Mouse (Mus musculus): ENCODE measurements around the gene Mttp. TPM values are rescaled to one million over a fixed set of nuclear protein-coding genes. Genes with fewer than 3 reads are reported as not detected.

Mttp gene
- polyA plus RNA-seq, 1 experiment: 3.2 TPM

- H3K4me1 ChIP-seq (ENCODE audit: control insufficient read depth, insufficient read depth, insufficient read length, low read length): peaks cover 2% of the 10 kb centered on the region; the same call in 1 of the 2 replicates
- H3K4me3 ChIP-seq (ENCODE audit: insufficient read depth, low read depth, low read length): peak overlapping the region; percentile 21; the same call in 1 of the 2 replicates
- peak overlapping the region; percentile 54 for H3K27ac ChIP-seq (replicated peaks; ENCODE audit: low read depth, low read length)
These were observed 26.4 kb downstream of the Mttp start for GRCm38 (mm10) chr3:138118392-138118791.

GRCm38 (mm10) chr3:138116871-138117270 lies 27.9 kb downstream of the Mttp start:
- Histone ChIP-seq H3K27ac (replicated peaks; ENCODE audit: low read depth, low read length) (no peak overlapping the region), H3K4me3 (ENCODE audit: insufficient read depth, low read depth, low read length) (no peak overlapping the region)

GRCm38 (mm10) chr3:138114106-138114505 lies 30.7 kb downstream of the Mttp start:
- peaks cover 2% of the 10 kb centered on the region; the same call in 1 of the 2 replicates for H3K4me1 ChIP-seq (ENCODE audit: control insufficient read depth, insufficient read depth, insufficient read length, low read length)
- no peak overlapping the region for H3K4me3 ChIP-seq (ENCODE audit: insufficient read depth, low read depth, low read length)
- no peak overlapping the region for H3K27ac ChIP-seq (replicated peaks; ENCODE audit: low read depth, low read length)

More at GRCm38 (mm10) chr3:138116871-138117270, 27.9 kb downstream of the Mttp start:
- peaks cover 2% of the 10 kb centered on the region; the same call in 1 of the 2 replicates for H3K4me1 ChIP-seq (ENCODE audit: control insufficient read depth, insufficient read depth, insufficient read length, low read length)

GRCm38 (mm10) chr3:138110910-138111782 lies 33.6 kb downstream of the Mttp start:
- H3K27ac ChIP-seq (replicated peaks; ENCODE audit: low read depth, low read length): no peak overlapping the region
- no peak overlapping the region for H3K4me3 ChIP-seq (ENCODE audit: insufficient read depth, low read depth, low read length)
- H3K4me1 ChIP-seq (ENCODE audit: control insufficient read depth, insufficient read depth, insufficient read length, low read length): no peaks in the 10 kb centered on the region

GRCm38 (mm10) chr3:138106887-138107286 lies 37.9 kb downstream of the Mttp start:
- no peak overlapping the region for H3K27ac ChIP-seq (replicated peaks; ENCODE audit: low read depth, low read length)
- no peaks in the 10 kb centered on the region for H3K4me1 ChIP-seq (ENCODE audit: control insufficient read depth, insufficient read depth, insufficient read length, low read length)
- H3K4me3 ChIP-seq (ENCODE audit: insufficient read depth, low read depth, low read length): no peak overlapping the region

GRCm38 (mm10) chr3:138105056-138105455 lies 39.7 kb downstream of the Mttp start:
- Histone ChIP-seq H3K4me3 (ENCODE audit: insufficient read depth, low read depth, low read length) (no peak overlapping the region), H3K27ac (replicated peaks; ENCODE audit: low read depth, low read length) (no peak overlapping the region), H3K4me1 (ENCODE audit: control insufficient read depth, insufficient read depth, insufficient read length, low read length) (no peaks in the 10 kb centered on the region)

GRCm38 (mm10) chr3:138103690-138104089 lies 41.1 kb downstream of the Mttp start:
- no peaks in the 10 kb centered on the region for H3K4me1 ChIP-seq (ENCODE audit: control insufficient read depth, insufficient read depth, insufficient read length, low read length)
- H3K4me3 ChIP-seq (ENCODE audit: insufficient read depth, low read depth, low read length): no peak overlapping the region
- no peak overlapping the region for H3K27ac ChIP-seq (replicated peaks; ENCODE audit: low read depth, low read length)

GRCm38 (mm10) chr3:138101936-138102335 lies 42.8 kb downstream of the Mttp start:
- no peak overlapping the region for H3K4me3 ChIP-seq (ENCODE audit: insufficient read depth, low read depth, low read length)
- H3K4me1 ChIP-seq (ENCODE audit: control insufficient read depth, insufficient read depth, insufficient read length, low read length): peaks cover 3% of the 10 kb centered on the region; the same call in 1 of the 2 replicates
- H3K27ac ChIP-seq (replicated peaks; ENCODE audit: low read depth, low read length): no peak overlapping the region

GRCm38 (mm10) chr3:138097718-138098117 lies 47.0 kb downstream of the Mttp start:
- no peak overlapping the region for H3K27ac ChIP-seq (replicated peaks; ENCODE audit: low read depth, low read length)

GRCm38 (mm10) chr3:138096263-138097028 lies 48.3 kb downstream of the Mttp start:
- H3K27ac ChIP-seq (replicated peaks; ENCODE audit: low read depth, low read length): no peak overlapping the region
- H3K4me1 ChIP-seq (ENCODE audit: control insufficient read depth, insufficient read depth, insufficient read length, low read length): peaks cover 8% of the 10 kb centered on the region; the same call in 1 of the 2 replicates
- no peak overlapping the region for H3K4me3 ChIP-seq (ENCODE audit: insufficient read depth, low read depth, low read length)

More at GRCm38 (mm10) chr3:138097718-138098117, 47.0 kb downstream of the Mttp start:
- H3K4me1 ChIP-seq (ENCODE audit: control insufficient read depth, insufficient read depth, insufficient read length, low read length): peaks cover 8% of the 10 kb centered on the region; the same call in 1 of the 2 replicates
- no peak overlapping the region for H3K4me3 ChIP-seq (ENCODE audit: insufficient read depth, low read depth, low read length)

- Histone ChIP-seq H3K4me3 (ENCODE audit: insufficient read depth, low read depth, low read length) (no peak overlapping the region), H3K27ac (replicated peaks; ENCODE audit: low read depth, low read length) (no peak overlapping the region), H3K4me1 (ENCODE audit: control insufficient read depth, insufficient read depth, insufficient read length, low read length) (peaks cover 8% of the 10 kb centered on the region; the same call in 1 of the 2 replicates)
These were observed 49.0 kb downstream of the Mttp start for GRCm38 (mm10) chr3:138095718-138096117.

GRCm38 (mm10) chr3:138095301-138095700 lies 49.5 kb downstream of the Mttp start:
- H3K27ac ChIP-seq (replicated peaks; ENCODE audit: low read depth, low read length): no peak overlapping the region

GRCm38 (mm10) chr3:138083896-138084295 lies 60.9 kb downstream of the Mttp start:
- no peaks in the 10 kb centered on the region for H3K4me1 ChIP-seq (ENCODE audit: control insufficient read depth, insufficient read depth, insufficient read length, low read length)
- H3K27ac ChIP-seq (replicated peaks; ENCODE audit: low read depth, low read length): no peak overlapping the region
- H3K4me3 ChIP-seq (ENCODE audit: insufficient read depth, low read depth, low read length): no peak overlapping the region

More at GRCm38 (mm10) chr3:138095301-138095700, 49.5 kb downstream of the Mttp start:
- Histone ChIP-seq H3K4me3 (ENCODE audit: insufficient read depth, low read depth, low read length) (no peak overlapping the region), H3K4me1 (ENCODE audit: control insufficient read depth, insufficient read depth, insufficient read length, low read length) (peaks cover 8% of the 10 kb centered on the region; the same call in 1 of the 2 replicates)

- Histone ChIP-seq H3K4me1 (ENCODE audit: control insufficient read depth, insufficient read depth, insufficient read length, low read length) (no peaks in the 10 kb centered on the region), H3K27ac (replicated peaks; ENCODE audit: low read depth, low read length) (no peak overlapping the region), H3K4me3 (ENCODE audit: insufficient read depth, low read depth, low read length) (no peak overlapping the region)
These were observed 61.6 kb downstream of the Mttp start for GRCm38 (mm10) chr3:138083073-138083637.

GRCm38 (mm10) chr3:138078701-138079100 lies 66.1 kb downstream of the Mttp start:
- no peaks in the 10 kb centered on the region for H3K4me1 ChIP-seq (ENCODE audit: control insufficient read depth, insufficient read depth, insufficient read length, low read length)
- no peak overlapping the region for H3K4me3 ChIP-seq (ENCODE audit: insufficient read depth, low read depth, low read length)
- H3K27ac ChIP-seq (replicated peaks; ENCODE audit: low read depth, low read length): no peak overlapping the region

All from brown adipose tissue, adult 24 weeks (tissue).